Mouse (Mus musculus) large intestine, adult 2 months (tissue): Measurements from ENCODE around the gene Rit1. TPM values are rescaled to one million over a fixed set of nuclear protein-coding genes. Genes with fewer than 3 reads are reported as not detected.

Experiments
- polyA plus RNA-seq: library from polyadenylated mRNA; depleted of rRNA; stranded (reverse); fragments of >200 nt; gene quantifications from 2 replicates; pipeline ENCODE4 v1.2.3, GENCODE M21; 2012; rRNA removed

Gene Rit1
- polyA plus RNA-seq, 1 experiment = 38.7 TPM

Other genes with a start within 250 kb of the Rit1 start
- 90.6 and 165 TPM in 2 replicates for gene Lmna, start 206.9 kb upstream of the Rit1 start, polyA plus RNA-seq
- 0.63 and 0.89 TPM in 2 replicates for gene Mex3a, start 184.4 kb upstream of the Rit1 start, polyA plus RNA-seq
- 236 and 238 TPM in 2 replicates for gene Rab25, start 168.5 kb upstream of the Rit1 start, polyA plus RNA-seq
- 148 and 165 TPM in 2 replicates for gene Lamtor2, start 163.8 kb upstream of the Rit1 start, polyA plus RNA-seq
- 41.2 and 50.6 TPM in 2 replicates for gene Ubqln4, start 163.1 kb upstream of the Rit1 start, polyA plus RNA-seq
- gene Ssr2, start 141.0 kb upstream of the Rit1 start, polyA plus RNA-seq = 417 and 500 TPM in 2 replicates
- gene Arhgef2, start 110.9 kb upstream of the Rit1 start, polyA plus RNA-seq = 49.2 and 77.5 TPM in 2 replicates
- gene Rxfp4, start 63.7 kb upstream of the Rit1 start, polyA plus RNA-seq = 0.12 TPM in 1 of 2 replicates, not detected in the other
- 28.6 and 50.6 TPM in 2 replicates for gene Khdc4, start 31.0 kb upstream of the Rit1 start, polyA plus RNA-seq
- gene Syt11, start 58.3 kb downstream of the Rit1 start, polyA plus RNA-seq = 4.7 and 4.9 TPM in 2 replicates
- gene Gon4l, start 118.4 kb downstream of the Rit1 start, polyA plus RNA-seq = 9.4 and 12.2 TPM in 2 replicates
- 18.4 and 18.8 TPM in 2 replicates for gene Msto1, start 197.2 kb downstream of the Rit1 start, polyA plus RNA-seq
- 3.8 and 6.5 TPM in 2 replicates for gene Ash1l, start 233.8 kb downstream of the Rit1 start, polyA plus RNA-seq
- gene Dap3, start 234.3 kb downstream of the Rit1 start, polyA plus RNA-seq = 44.8 and 46.9 TPM in 2 replicates